Mouse (Mus musculus) spleen, adult 2 months (tissue): Measurements from ENCODE around the gene Anapc2.

Experiments used
- CTCF ChIP-seq: fragments of 200-500 bp; IDR thresholded peaks from 2 replicates; pipeline ENCODE4 v1.5.1; 2011; ENCODE audit warnings: mild to moderate bottlenecking, inconsistent platforms; ENCODE audit not compliant: insufficient read depth, insufficient read length, insufficient replicate concordance; ENCODE audit errors: extremely low read depth
- POLR2A ChIP-seq: fragments of 200-500 bp; IDR thresholded peaks from 2 replicates; pipeline ENCODE4 v1.6.1; 2011; ENCODE audit warnings: low read depth, low read length, inconsistent platforms

GRCm38 (mm10) chr2:25228431-25228889 lies 43.8 kb upstream of the Anapc2 start:
- TF ChIP-seq POLR2A (no peak), CTCF (peak; percentile 88; the same call in 1 of the 2 replicates)
